Mouse (Mus musculus) hindlimb bud, embryonic 11.5 days (tissue): ENCODE results near the gene Cdc37.

Experiments
- DNase-seq: peaks from one replicate; pipeline ENCODE4 v3.0.0-alpha.2; 2012; ENCODE audit warnings: low read depth, low spot score; ENCODE audit errors: extremely low spot score

The Cdc37 gene

GRCm38 (mm10) chr9:21138386-21138785, 11.4 kb downstream of the Cdc37 start:
- DNase-seq = no peak

GRCm38 (mm10) chr9:21137229-21137628, 12.6 kb downstream of the Cdc37 start:
- DNase-seq = no peak

- DNase-seq = no peak
Measured at GRCm38 (mm10) chr9:21136401-21136800, 13.4 kb downstream of the Cdc37 start.

DNA sequence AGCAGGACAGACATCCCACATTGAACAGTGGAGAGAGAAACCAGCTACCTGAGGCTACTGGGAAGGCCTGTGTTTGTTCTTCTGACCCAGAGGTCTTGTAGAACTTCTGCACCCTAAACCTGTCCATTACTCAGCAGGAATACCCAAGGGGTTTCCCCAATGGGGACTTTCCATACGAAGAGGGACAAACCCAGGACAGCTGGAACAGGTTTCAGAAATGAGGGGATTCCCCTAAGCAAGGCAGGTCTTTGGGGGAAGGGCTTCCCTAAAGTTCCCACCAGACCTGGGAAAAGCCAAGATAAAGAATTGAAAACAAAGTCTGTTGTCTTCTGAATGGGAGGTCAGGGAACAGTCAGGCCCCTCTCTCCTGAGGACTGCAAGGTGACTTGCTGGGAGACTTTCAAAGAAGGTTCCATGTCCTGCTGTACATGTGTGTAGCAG, 13.8 kb downstream of the Cdc37 start:
- DNase-seq = no peak

DNA sequence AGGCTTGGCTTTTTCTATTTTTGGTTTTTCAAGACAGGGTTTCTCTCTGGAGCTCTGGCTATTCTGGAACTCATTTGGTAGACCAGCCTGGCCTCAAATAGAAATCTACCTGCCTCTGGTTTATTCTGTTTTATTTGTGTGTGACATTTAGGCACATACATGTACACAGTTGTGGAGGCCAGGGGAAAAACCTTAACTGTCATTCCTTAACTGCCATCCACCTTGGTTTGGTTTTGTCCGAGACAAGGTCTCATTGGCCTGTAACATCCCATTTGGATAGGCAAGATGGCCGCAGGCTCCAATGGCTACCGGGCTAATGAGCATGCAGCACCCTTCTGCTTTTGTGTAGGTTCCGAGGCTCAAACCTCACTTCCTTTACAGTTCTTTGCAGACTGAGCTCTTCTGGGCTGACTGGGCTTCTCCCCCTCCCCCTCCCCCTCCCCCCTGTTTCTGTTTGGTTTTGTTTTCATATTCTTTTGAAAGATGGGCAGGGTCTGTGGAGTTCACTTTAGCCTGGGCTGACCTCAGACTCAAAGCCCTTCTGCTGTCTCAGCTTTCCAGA, 14.4 kb downstream of the Cdc37 start:
- no peak for DNase-seq

GRCm38 (mm10) chr9:21134595-21135328, 15.0 kb downstream of the Cdc37 start:
- no peak for DNase-seq

- DNase-seq = no peak
Measured at GRCm38 (mm10) chr9:21133064-21133707, 16.6 kb downstream of the Cdc37 start.

- no peak for DNase-seq
Measured at GRCm38 (mm10) chr9:21132102-21132775, 17.5 kb downstream of the Cdc37 start.

DNA sequence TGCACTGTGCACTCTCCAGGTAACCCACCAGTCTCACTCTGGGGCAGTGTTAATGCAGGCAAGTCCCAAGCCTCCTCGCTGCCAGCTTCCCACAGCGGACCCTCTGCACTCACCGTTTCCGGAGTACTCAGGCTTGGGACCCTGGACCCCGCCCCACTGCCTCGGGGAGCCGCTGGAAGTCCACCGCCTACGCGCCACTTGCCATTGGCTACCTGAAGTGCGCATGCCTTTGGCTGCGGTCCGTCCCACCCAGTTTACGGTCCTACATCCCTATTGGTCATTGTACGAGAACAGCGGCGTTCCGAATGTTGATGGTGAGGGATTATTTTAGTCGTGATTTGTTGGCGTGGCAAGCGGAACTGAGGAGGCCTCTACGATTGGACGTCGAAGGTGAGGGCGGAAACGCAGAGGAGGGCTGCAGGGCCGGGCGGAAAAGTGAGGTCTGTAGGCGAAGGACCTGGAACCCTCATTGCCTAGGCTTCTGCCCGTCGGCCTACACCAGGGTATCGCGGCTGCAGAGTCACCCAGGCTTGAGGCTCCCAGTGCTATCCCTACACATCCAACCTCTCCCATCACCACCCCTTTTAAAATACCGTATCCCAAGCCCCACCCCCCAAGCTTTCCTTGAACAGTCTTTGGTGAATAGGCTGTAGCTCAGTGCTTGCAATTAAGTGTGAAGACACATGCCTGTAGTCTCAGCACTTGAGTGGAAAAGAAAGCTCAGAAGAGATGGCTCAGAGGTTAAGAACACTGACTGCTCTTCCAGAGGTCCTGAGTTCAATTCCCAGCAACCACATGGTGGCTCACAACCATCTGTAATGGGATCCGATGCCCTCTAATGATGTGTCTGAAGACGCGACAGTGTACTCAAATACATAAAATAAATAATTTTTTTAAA, 18.5 kb downstream of the Cdc37 start, which contains the start of gene Tyk2:
Gene Tyk2 (minus strand): TSS at position 185 of the 898 bp plus-strand sequence.
- DNase-seq = peak; percentile 96

GRCm38 (mm10) chr9:21126259-21126627, 23.5 kb downstream of the Cdc37 start:
- DNase-seq = no peak

GRCm38 (mm10) chr9:21125502-21126258, 24.1 kb downstream of the Cdc37 start:
- DNase-seq = no peak

DNA sequence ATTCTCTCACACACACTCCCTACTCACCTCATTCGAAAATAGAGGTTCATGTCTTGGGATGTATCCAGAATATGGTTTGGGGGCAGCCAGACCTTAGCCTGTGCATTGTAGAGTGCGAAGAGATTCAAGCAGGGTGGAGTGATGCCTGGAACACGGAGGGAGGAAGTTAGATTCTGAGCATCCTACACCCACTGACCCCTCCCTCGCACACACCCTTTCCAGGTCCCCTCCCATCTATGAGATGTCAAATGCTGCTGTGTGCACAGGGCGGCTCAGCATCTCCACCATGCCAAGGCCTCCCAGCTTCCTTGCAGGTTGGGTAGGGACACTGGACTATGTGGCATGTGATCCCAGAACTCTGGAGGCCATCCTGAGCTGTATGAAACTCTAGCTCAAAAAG, 24.9 kb downstream of the Cdc37 start:
- DNase-seq = no peak

- no peak for DNase-seq
Measured at GRCm38 (mm10) chr9:21121483-21121882, 28.3 kb downstream of the Cdc37 start.

GRCm38 (mm10) chr9:21117073-21117472, 32.7 kb downstream of the Cdc37 start:
- no peak for DNase-seq

GRCm38 (mm10) chr9:21115105-21115504, 34.7 kb downstream of the Cdc37 start:
- DNase-seq = no peak

- DNase-seq = no peak
Measured at GRCm38 (mm10) chr9:21114190-21114589, 35.6 kb downstream of the Cdc37 start.

DNA sequence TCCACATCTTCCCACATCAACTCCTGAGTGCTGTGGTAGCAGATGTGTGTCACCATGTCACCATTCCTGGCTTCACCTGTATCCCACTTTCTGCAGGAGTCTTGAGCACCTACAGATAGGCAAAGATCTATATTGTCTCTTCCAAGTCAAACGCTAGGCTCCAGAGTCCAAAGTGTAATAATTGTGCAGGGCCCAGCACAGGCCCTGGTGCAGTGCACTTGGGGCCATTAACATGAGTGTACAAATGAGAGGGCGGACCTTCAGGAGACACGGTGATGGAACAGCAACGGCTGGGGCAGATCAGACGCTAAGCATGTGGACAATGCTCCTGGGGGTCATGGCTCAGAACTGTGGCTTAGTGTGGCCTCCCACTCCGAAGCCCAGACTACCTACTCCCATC, 36.0 kb downstream of the Cdc37 start:
- DNase-seq = no peak

- DNase-seq = no peak
Measured at GRCm38 (mm10) chr9:21107607-21108237, 42.1 kb downstream of the Cdc37 start.

DNA sequence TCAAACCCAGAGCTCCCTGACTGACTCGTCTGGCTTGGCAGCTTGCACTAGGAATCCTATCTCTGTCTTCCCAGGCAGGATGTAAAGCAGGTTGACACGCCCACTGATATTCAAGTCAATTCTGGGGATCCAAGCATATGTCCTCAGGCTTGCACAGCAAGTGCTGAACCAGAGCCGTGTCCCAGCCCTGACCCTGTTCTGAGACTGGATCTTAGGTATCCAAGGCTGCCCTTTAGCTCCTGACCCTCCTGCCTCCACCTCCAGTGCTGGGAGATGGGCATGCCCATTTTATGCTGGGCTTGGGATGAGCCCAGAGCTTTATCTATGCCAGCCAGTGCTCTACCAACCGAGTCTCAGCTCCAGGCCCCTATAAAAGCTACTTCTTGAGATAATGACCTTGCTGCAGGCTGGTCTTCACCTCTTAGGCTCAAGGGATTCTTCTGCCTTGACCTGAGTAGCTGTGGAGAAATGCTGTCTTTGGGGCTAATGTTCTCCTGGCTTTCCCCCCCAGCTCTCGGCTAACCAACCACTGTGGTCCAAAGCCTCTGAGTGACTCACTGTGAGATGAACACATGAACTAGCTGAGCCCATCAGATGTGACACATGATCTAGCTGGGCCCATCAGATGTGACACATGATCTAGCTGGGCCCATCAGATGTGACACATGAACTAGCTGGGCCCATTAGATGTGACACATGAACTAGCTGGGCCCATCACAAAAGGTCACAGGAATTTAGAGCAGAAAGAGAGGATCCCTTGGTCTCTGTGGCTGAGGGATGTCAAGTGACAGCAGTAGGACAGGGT, 43.8 kb downstream of the Cdc37 start:
- DNase-seq = no peak
